18 mouse cellular contexts compared by ENCODE assay signal in genomic region chr7:30501159-30501558, GRCm38 (mm10). TPM values are rescaled to one million over a fixed set of nuclear protein-coding genes. Genes with fewer than 3 reads are reported as not detected.
DNase-seq lines count a peak whose midpoint lies in the region; ATAC-seq and TF ChIP-seq lines count a peak whose summit lies in the region.
"Not testable (repeated sequence)": the region's sequence is repeated elsewhere in the genome, so short reads cannot be mapped to it uniquely, and the experiment has no call there.
"Had no signal": no experiment of that assay in that cellular context is flagged by ENCODE, and none has a peak within 500 bp of the region (broad histone marks: within the 10 kb centered on the region; RNA-seq: fewer than 3 reads in every experiment).

No protein-coding gene starts in this region.

- peak; percentile 15 for DNase-seq in MEL (ENCODE audit: low read depth, low spot score)
- DNase-seq in cerebellum, postnatal 10 days = peak; percentile 38 to 46
- DNase-seq in heart, postnatal 0 days (ENCODE audit: low spot score); liver, embryonic 14.5 days (ENCODE audit: low read depth in 3 of 3, low spot score in 3 of 3): not testable (repeated sequence)
- peak; percentile 14 for DNase-seq in kidney, adult 2 months
- peak; percentile 11 for DNase-seq in lung, postnatal 36 days

- not testable (repeated sequence) for TF ChIP-seq POLR2A in MEL (IDR thresholded peaks at IDR 0.05; ENCODE audit: control insufficient read depth in 1 of 2, insufficient read depth in 1 of 2, low read depth in 1 of 2, low read length in 2 of 2, poor library complexity in 1 of 2); kidney, adult 2 months (IDR thresholded peaks at IDR 0.05; ENCODE audit: low read depth, low read length); small intestine, adult 2 months (IDR thresholded peaks at IDR 0.05; ENCODE audit: low read depth, low read length)

- not testable (repeated sequence) for ATAC-seq in heart, postnatal 0 days (ENCODE audit: insufficient read depth, low read depth); liver, embryonic 14.5 days (ENCODE audit: insufficient read depth)

- TF ChIP-seq CTCF in MEL (IDR thresholded peaks at IDR 0.05 in 2 of 3, conservative IDR thresholded peaks at IDR 0.05 in 1 of 3; ENCODE audit: control insufficient read depth in 1 of 3, insufficient read depth in 1 of 3, low read depth in 2 of 3, low read length in 3 of 3, poor library complexity in 1 of 3, severe bottlenecking in 1 of 3) = peak; percentile 30 to 52 (median 50); a peak in 5 of 6 replicates
- 0 out of 2 replicates have a peak, but pooled peaks have one; percentile 0 for TF ChIP-seq CTCF in heart, postnatal 0 days (IDR thresholded peaks at IDR 0.05; ENCODE audit: low read depth)
- 0 out of 2 replicates have a peak, but pooled peaks have one; percentile 19 for TF ChIP-seq CTCF in kidney, adult 2 months (conservative IDR thresholded peaks at IDR 0.05; ENCODE audit: insufficient read depth, insufficient read length, low read depth, low read length)
- TF ChIP-seq CTCF in liver, embryonic 14.5 days (IDR thresholded peaks at IDR 0.05; ENCODE audit: low read depth) = peak; percentile 31
- peak; percentile 27; the same call in 1 of the 2 replicates for TF ChIP-seq CTCF in small intestine, adult 2 months (IDR thresholded peaks at IDR 0.05; ENCODE audit: extremely low read depth, insufficient read length, insufficient replicate concordance, low read depth, low read length)

- TF ChIP-seq EP300 in MEL (IDR thresholded peaks at IDR 0.05; ENCODE audit: low read depth in 1 of 2, low read length in 2 of 2); heart, postnatal 0 days (IDR thresholded peaks at IDR 0.05; ENCODE audit: low read depth); liver, embryonic 14.5 days (IDR thresholded peaks at IDR 0.05; ENCODE audit: low read depth): not testable (repeated sequence)

- H3K27ac ChIP-seq in MEL (ENCODE audit: control insufficient read depth, low read depth, low read length); heart, postnatal 0 days (ENCODE audit: low read depth); kidney, adult 2 months (ENCODE audit: insufficient read depth, low read depth, low read length); liver, embryonic 14.5 days; small intestine, adult 2 months (ENCODE audit: insufficient read depth, low read depth, low read length): not testable (repeated sequence)

- not testable (repeated sequence) for H3K9ac ChIP-seq in MEL (ENCODE audit: control insufficient read depth, low read depth, low read length, poor library complexity, severe bottlenecking); heart, postnatal 0 days (replicated peaks; ENCODE audit: low read depth, low read length); liver, embryonic 14.5 days (replicated peaks)

- 74% methylated on average over 5 of the region's 5 CpGs for WGBS in heart, postnatal 0 days
- 75% methylated on average over 5 of the region's 5 CpGs for WGBS in kidney, adult 2 months
- 41% methylated on average over 5 of the region's 5 CpGs for WGBS in liver, embryonic 14.5 days (ENCODE audit: insufficient replicate concordance)
- WGBS in small intestine, adult 2 months = 76% methylated on average over 5 of the region's 5 CpGs

- H3K4me1 ChIP-seq in MEL (ENCODE audit: control insufficient read depth in 1 of 2, insufficient read depth in 2 of 2, low read length in 2 of 2); heart, postnatal 0 days (ENCODE audit: control insufficient read depth, insufficient read depth); kidney, adult 2 months (ENCODE audit: control insufficient read depth, insufficient read depth, low read length); liver, embryonic 14.5 days (replicated peaks; ENCODE audit: control insufficient read depth in 2 of 2, insufficient read depth in 2 of 2, low read length in 1 of 2); small intestine, adult 2 months (ENCODE audit: control insufficient read depth, insufficient read depth, insufficient read length, low read length): not testable (repeated sequence)

- H3K79me2 ChIP-seq in MEL (ENCODE audit: control insufficient read depth, insufficient read depth, low read length, poor library complexity) = not testable (repeated sequence)

- H3K36me3 ChIP-seq in MEL (ENCODE audit: control insufficient read depth in 1 of 2, insufficient read depth in 2 of 2, low read length in 2 of 2); heart, postnatal 0 days (replicated peaks; ENCODE audit: control insufficient read depth, insufficient read depth, low read length); kidney, adult 2 months (ENCODE audit: control insufficient read depth, insufficient read depth, low read length); liver, embryonic 14.5 days (replicated peaks; ENCODE audit: control insufficient read depth, insufficient read depth, low read depth); small intestine, adult 2 months (ENCODE audit: control insufficient read depth, insufficient read depth, low read length): not testable (repeated sequence)

- H3K9me3 ChIP-seq in MEL (replicated peaks; ENCODE audit: insufficient read depth, low read length); heart, postnatal 0 days (replicated peaks; ENCODE audit: control insufficient read depth, low read length); liver, embryonic 14.5 days (ENCODE audit: control insufficient read depth, low read length): not testable (repeated sequence)

- TF ChIP-seq RAD21 in MEL (IDR thresholded peaks at IDR 0.05; ENCODE audit: low read depth, low read length) = peak; percentile 32

- not testable (repeated sequence) for H3K4me2 ChIP-seq in heart, postnatal 0 days (ENCODE audit: low read depth, low read length); liver, embryonic 14.5 days (ENCODE audit: low read depth)

- H3K4me3 ChIP-seq in MEL (ENCODE audit: control insufficient read depth in 1 of 2, insufficient read depth in 1 of 2, low read depth in 2 of 2, low read length in 2 of 2); heart, postnatal 0 days (ENCODE audit: low read depth, low read length); kidney, adult 2 months (ENCODE audit: insufficient read depth, low read depth, low read length); liver, embryonic 14.5 days (ENCODE audit: insufficient read depth in 1 of 2, low read depth in 2 of 2, low read length in 2 of 2); small intestine, adult 2 months (ENCODE audit: low read depth, low read length): not testable (repeated sequence)

- H3K27me3 ChIP-seq in MEL (ENCODE audit: control insufficient read depth in 1 of 2, insufficient read depth in 2 of 2, low read length in 2 of 2); heart, postnatal 0 days (ENCODE audit: control insufficient read depth, insufficient read depth, low read length); kidney, adult 2 months (replicated peaks; ENCODE audit: control insufficient read depth, insufficient read depth, low read length); liver, embryonic 14.5 days (ENCODE audit: control insufficient read depth, insufficient read depth, low read length); small intestine, adult 2 months (ENCODE audit: control insufficient read depth, insufficient read depth, low read length): not testable (repeated sequence)

RNA-seq across cellular contexts. Expression of gene Prodh2, which starts 7.7 kb away (rescaled TPM):
- total RNA-seq in MEL (2012; rRNA removed) = not detected in 2 replicates
- not detected for polyA plus RNA-seq in MEL (2012; ENCODE audit: insufficient read depth in 1 of 2, insufficient read length in 2 of 2, low read depth in 1 of 2, low replicate concordance in 2 of 2, missing spikeins in 1 of 2)
- total RNA-seq in heart, postnatal 0 days (2014; rRNA removed; ENCODE audit: low replicate concordance) = not detected in 2 replicates
- polyA plus RNA-seq in heart, postnatal 0 days (2015; fragmentation: Nextera tagmentation; extraction: Ambion mirVana) = not detected in 2 replicates
- polyA plus RNA-seq in kidney, adult 2 months (2012; rRNA removed) = 218 and 246 TPM in 2 replicates
- polyA plus RNA-seq in liver, embryonic 14.5 days (2012; rRNA removed) = 47.9 and 52.1 TPM in 2 replicates
- 33.8 and 41.4 TPM in 2 replicates for polyA plus RNA-seq in liver, embryonic 14.5 days (2014; fragmentation: Nextera tagmentation; extraction: Ambion mirVana)
- 0.67 and 19.4 TPM in 2 replicates for polyA plus RNA-seq in small intestine, adult 2 months (2012; rRNA removed)
- total RNA-seq: gastrocnemius, adult 2 months; gastrocnemius, postnatal 25 days; heart, postnatal 10 days; heart, postnatal 4 days had no signal
- polyA plus RNA-seq: embryonic facial prominence, embryonic 14.5 days; hindbrain, embryonic 12.5 days; hindbrain, embryonic 16.5 days had no signal

RNA-seq across cellular contexts. Expression of gene Arhgap33, which starts 33.7 kb away (rescaled TPM):
- total RNA-seq in MEL (2012; rRNA removed) = 1.8 and 2.4 TPM in 2 replicates
- polyA plus RNA-seq in MEL (2012; ENCODE audit: insufficient read depth in 1 of 2, insufficient read length in 2 of 2, low read depth in 1 of 2, low replicate concordance in 2 of 2, missing spikeins in 1 of 2) = 10 to 100 TPM in 1 of 2 experiments, not detected in 1; 22.3 TPM
- 0.31 and 4.3 TPM in 2 replicates for total RNA-seq in heart, postnatal 0 days (2014; rRNA removed; ENCODE audit: low replicate concordance)
- polyA plus RNA-seq in heart, postnatal 0 days (2015; fragmentation: Nextera tagmentation; extraction: Ambion mirVana) = 0.80 and 1.0 TPM in 2 replicates
- 7.4 and 7.8 TPM in 2 replicates for polyA plus RNA-seq in kidney, adult 2 months (2012; rRNA removed)
- 7.1 and 7.9 TPM in 2 replicates for polyA plus RNA-seq in liver, embryonic 14.5 days (2012; rRNA removed)
- polyA plus RNA-seq in liver, embryonic 14.5 days (2014; fragmentation: Nextera tagmentation; extraction: Ambion mirVana) = 1.3 and 2.0 TPM in 2 replicates
- 8.7 and 12.0 TPM in 2 replicates for polyA plus RNA-seq in small intestine, adult 2 months (2012; rRNA removed)

RNA-seq across cellular contexts. Expression of gene Nphs1, which starts 43.0 kb away (rescaled TPM):
- 1.3 and 2.3 TPM in 2 replicates for total RNA-seq in MEL (2012; rRNA removed)
- polyA plus RNA-seq in MEL (2012; ENCODE audit: insufficient read depth in 1 of 2, insufficient read length in 2 of 2, low read depth in 1 of 2, low replicate concordance in 2 of 2, missing spikeins in 1 of 2) = 1 to 10 TPM in 1 of 2 experiments, not detected in 1; 1.2 TPM
- total RNA-seq in heart, postnatal 0 days (2014; rRNA removed; ENCODE audit: low replicate concordance) = not detected in 2 replicates
- polyA plus RNA-seq in heart, postnatal 0 days (2015; fragmentation: Nextera tagmentation; extraction: Ambion mirVana) = 0.05 TPM in 1 of 2 replicates, not detected in the other
- 39.9 and 41.1 TPM in 2 replicates for polyA plus RNA-seq in kidney, adult 2 months (2012; rRNA removed)
- 0.03 TPM in 2 replicates for polyA plus RNA-seq in liver, embryonic 14.5 days (2012; rRNA removed)
- polyA plus RNA-seq in liver, embryonic 14.5 days (2014; fragmentation: Nextera tagmentation; extraction: Ambion mirVana) = 0.08 and 0.19 TPM in 2 replicates
- polyA plus RNA-seq in small intestine, adult 2 months (2012; rRNA removed) = 0.14 and 7.6 TPM in 2 replicates
- total RNA-seq: adrenal gland, adult 8-10 months; adrenal gland, postnatal 36 days; gastrocnemius, adult 2 months; gastrocnemius, postnatal 25 days; heart, postnatal 10 days; heart, postnatal 4 days had no signal

RNA-seq across cellular contexts. Expression of gene Kirrel2, which starts 43.7 kb away (rescaled TPM):
- total RNA-seq in MEL (2012; rRNA removed) = not detected in 2 replicates
- polyA plus RNA-seq in MEL (2012; ENCODE audit: insufficient read depth in 1 of 2, insufficient read length in 2 of 2, low read depth in 1 of 2, low replicate concordance in 2 of 2, missing spikeins in 1 of 2) = not detected
- total RNA-seq in heart, postnatal 0 days (2014; rRNA removed; ENCODE audit: low replicate concordance) = not detected in 2 replicates
- 0.15 TPM in 1 of 2 replicates, not detected in the other for polyA plus RNA-seq in heart, postnatal 0 days (2015; fragmentation: Nextera tagmentation; extraction: Ambion mirVana)
- 0.30 and 0.33 TPM in 2 replicates for polyA plus RNA-seq in kidney, adult 2 months (2012; rRNA removed)
- 0.10 and 0.30 TPM in 2 replicates for polyA plus RNA-seq in liver, embryonic 14.5 days (2012; rRNA removed)
- polyA plus RNA-seq in liver, embryonic 14.5 days (2014; fragmentation: Nextera tagmentation; extraction: Ambion mirVana) = 0.18 TPM in 1 of 2 replicates, not detected in the other
- 0.18 and 0.27 TPM in 2 replicates for polyA plus RNA-seq in small intestine, adult 2 months (2012; rRNA removed)
- total RNA-seq: adrenal gland, adult 8-10 months; adrenal gland, postnatal 36 days; gastrocnemius, adult 2 months; gastrocnemius, postnatal 25 days; granulocyte monocyte progenitor cell, adult 5-6 weeks had no signal
- polyA plus RNA-seq: C2C12 had no signal

RNA-seq across cellular contexts. Expression of gene Hspb6, which starts 50.8 kb away (rescaled TPM):
- total RNA-seq in MEL (2012; rRNA removed) = 1.2 and 1.5 TPM in 2 replicates
- 10 to 100 TPM in 1 of 2 experiments, not detected in 1; 12.4 TPM for polyA plus RNA-seq in MEL (2012; ENCODE audit: insufficient read depth in 1 of 2, insufficient read length in 2 of 2, low read depth in 1 of 2, low replicate concordance in 2 of 2, missing spikeins in 1 of 2)
- total RNA-seq in heart, postnatal 0 days (2014; rRNA removed; ENCODE audit: low replicate concordance) = 72.0 and 93.3 TPM in 2 replicates
- polyA plus RNA-seq in heart, postnatal 0 days (2015; fragmentation: Nextera tagmentation; extraction: Ambion mirVana) = 339 and 340 TPM in 2 replicates
- polyA plus RNA-seq in kidney, adult 2 months (2012; rRNA removed) = 21.6 and 50.4 TPM in 2 replicates
- polyA plus RNA-seq in liver, embryonic 14.5 days (2012; rRNA removed) = 4.2 and 5.5 TPM in 2 replicates
- 3.0 and 3.6 TPM in 2 replicates for polyA plus RNA-seq in liver, embryonic 14.5 days (2014; fragmentation: Nextera tagmentation; extraction: Ambion mirVana)
- 47.7 and 52.8 TPM in 2 replicates for polyA plus RNA-seq in small intestine, adult 2 months (2012; rRNA removed)

Comparison
In these comparisons a context has a peak if more than half of its experiments do, and no peak if none do; other contexts are left out.
1. CTCF ChIP-seq: peak in every context shown above with its lines; median percentile 50 in MEL; 31 in liver, embryonic 14.5 days; 27 in small intestine, adult 2 months; 19 in kidney, adult 2 months; 0 in heart, postnatal 0 days.